Mouse (Mus musculus) skeletal muscle tissue, adult 2 months (tissue): ENCODE data around the gene Gm13043.
"Not testable (repeated sequence)": the region's sequence is repeated elsewhere in the genome, so short reads cannot be mapped to it uniquely, and the experiment has no call there.

Experiments
- DNase-seq: peaks from one replicate; pipeline ENCODE4 v3.0.0-alpha.2; 2012; ENCODE audit warnings: low read depth, low spot score

The Gm13043 gene

GRCm38 (mm10) chr4:143511043-143511442 is at the start of gene Gm13043:
Gm13043 (plus strand) TSS chr4:143511343.
- no peak for DNase-seq

GRCm38 (mm10) chr4:143535654-143536053 is 24.5 kb downstream of the Gm13043 start, which contains the start of gene Gm13040:
Gm13040 (plus strand) TSS chr4:143535954.
- not testable (repeated sequence) for DNase-seq

DNA sequence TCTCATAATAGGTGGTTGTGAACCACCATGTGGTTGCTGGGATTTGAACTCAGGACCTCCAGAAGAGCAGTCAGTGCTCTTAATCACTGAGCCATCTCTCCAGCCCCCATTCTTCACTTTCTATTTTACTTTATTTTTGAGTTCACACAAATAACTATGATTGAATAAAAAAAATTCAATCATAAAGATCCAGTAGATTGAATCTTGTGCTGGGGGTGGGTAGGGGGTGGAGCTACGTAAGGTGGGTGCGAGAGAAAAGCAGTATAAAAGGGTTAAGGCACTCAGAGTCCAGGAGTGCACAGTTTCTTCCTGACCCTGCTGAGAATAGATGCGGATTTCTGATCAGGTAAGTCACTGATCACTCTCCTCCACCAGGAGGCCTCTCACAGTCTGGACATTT is 40.3 kb downstream of the Gm13043 start, which contains the start of the genes BC080695 and Gm13057:
TSS of gene BC080695 (plus strand) at position 301 of the 400 bp plus-strand sequence.
TSS of gene Gm13057 (plus strand) at position 310 of the 400 bp plus-strand sequence.
- DNase-seq, result not testable (repeated sequence)
